Mouse (Mus musculus) B cell, adult 62 days (primary cell): ENCODE results near the gene A730015C16Rik. TPM values are rescaled to one million over a fixed set of nuclear protein-coding genes. Genes with fewer than 3 reads are reported as not detected.

Experiments used
- total RNA-seq: library from RNA; stranded (reverse); gene quantifications from 4 replicates; pipeline ENCODE4 v1.2.4, GENCODE M21; 2023

Gene A730015C16Rik
- 0.47 to 0.48 TPM in 2 of 4 replicates, not detected in the others for total RNA-seq

DNA sequence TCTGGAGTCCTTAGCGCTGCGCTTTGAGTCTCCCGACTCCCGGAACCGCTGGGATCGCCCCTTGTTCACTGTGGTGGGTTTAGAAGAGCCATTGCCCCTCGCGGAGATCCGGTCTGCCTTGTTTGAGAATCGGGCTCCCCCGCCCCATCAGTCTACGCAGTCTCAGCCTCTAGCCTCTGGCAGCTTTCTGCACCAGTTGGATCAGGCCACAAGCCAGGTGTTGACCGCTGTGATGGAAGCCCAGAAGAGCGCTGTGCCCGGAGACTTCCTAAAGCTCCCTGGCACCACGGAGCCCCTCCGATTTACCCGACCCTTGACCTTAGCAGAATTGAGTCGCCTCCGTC lies at the start of gene A730015C16Rik:
Gene A730015C16Rik, minus strand, starts transcription at position 115 of the 344 bp plus-strand sequence.

DNA sequence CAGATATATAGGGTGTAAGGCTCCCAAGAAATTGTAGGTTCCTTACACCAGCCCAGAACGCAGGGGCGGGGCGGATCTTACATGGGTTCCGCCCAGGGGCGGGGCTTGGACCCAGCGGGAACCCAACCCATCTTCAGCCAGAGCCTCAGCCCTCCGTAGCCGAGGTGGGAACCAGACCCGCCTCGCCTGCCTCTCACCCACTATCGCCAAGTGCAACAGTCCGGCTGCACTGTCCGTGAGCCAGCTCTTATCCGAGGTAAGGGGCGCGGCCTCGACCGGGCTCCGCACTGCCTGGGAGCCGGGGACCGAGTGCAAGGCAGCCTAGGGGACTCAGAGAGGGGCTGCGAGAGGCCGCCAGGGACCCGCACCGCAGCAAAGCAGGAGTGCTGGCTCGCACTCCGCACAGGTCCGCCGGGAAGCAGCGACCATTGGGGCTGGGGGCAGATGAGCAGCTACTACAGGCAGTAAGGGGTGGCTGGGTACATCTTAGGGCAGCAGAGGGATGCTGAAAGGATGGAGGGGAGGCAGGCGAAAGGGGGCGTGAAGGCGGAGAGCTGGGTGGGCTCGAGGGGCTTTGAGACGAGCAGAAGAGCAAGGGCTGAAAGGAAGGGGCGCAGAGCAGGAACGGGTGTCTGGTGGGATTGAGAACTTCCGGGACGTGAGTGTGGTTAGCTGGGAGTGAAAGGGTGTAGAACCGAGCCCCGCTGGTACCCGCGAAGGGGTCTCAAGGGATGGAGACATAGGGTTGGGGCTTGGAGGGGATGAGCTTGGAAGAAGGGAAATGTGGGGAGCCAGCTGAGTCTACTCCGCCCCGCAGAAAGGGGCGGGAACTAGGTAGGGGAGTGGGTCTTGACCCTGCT lies 30.8 kb upstream of the A730015C16Rik start, which contains the start of gene Rab3b:
Gene Rab3b, plus strand, starts transcription at position 101 of the 860 bp plus-strand sequence.

DNA sequence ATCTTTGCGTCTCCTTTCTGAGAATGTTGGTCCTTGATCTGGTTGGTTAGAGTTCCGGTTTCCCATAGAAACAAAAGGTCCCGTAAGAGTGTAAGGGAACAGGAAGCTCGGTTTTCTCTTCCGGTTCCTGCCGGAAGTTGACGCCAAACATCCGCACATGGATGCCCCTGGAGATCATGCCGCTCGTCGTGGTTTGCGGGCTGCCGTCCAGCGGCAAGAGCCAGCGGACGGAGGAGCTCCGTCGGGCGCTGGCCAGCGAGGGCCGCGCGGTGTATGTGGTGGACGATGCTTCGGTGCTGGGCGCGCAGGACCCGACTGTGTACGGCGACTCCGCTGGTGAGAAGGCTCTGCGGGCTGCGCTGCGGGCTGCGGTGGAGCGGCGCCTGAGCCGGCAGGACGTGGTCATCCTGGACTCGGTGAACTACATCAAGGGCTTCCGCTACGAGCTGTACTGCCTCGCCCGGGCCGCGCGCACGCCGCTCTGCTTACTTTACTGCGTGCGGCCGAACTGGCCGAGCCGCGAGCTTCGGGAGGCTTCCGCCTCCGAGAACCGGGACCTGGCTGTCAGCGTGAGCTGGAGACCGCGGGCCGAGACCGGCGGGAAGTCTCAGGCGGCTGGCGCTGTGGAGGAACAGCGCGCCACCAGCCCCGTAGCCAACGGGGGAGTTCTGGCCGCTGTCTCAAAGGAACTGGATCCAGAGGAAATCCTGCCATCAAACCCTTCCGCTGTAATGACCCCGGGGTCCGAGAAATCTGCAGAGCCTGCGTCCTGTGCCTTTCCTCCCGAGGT lies 509 bp downstream of the A730015C16Rik start, which contains the start of gene Kti12:
Gene Kti12, plus strand, starts transcription at position 71 of the 790 bp plus-strand sequence.

DNA sequence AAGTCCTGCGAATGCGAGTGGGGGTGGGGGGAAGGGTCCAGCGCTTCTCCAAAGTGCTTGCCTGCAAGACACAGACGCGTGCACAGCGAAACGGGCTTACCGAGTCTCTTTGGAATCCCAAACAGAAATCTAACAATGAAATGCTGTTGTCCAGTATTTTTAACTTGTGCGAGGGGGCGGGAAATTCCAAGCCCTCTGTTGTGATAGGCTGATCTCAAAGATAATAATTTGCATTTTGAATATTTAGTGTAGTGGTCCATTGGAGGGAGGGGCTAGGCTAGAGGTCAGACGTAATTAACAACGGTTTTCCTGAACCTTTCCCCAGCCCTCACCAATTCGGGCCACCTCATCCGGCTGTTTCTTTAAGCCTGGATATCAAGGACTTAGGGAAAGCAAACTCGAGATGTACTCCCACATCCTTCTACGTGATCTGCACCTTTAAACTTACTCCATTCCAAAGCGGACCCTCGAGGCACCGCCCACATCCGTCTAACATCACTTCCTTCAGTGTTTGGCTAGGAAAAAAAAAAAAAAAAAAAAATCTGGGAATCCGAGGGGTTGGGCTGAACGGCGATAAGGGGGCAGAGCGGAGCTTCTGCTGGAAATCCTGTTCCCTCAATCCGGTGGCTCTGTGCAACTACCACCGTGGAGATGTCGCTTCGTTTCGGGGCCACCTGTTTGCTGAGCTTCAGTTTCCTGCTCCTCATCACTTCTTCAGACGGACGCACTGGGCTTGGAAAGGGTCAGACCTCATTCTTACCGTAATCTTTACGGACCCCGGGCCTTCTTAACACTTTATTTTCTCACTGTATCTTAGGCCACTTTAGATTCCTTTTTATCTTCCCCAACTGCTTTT lies 14.1 kb downstream of the A730015C16Rik start, which contains the start of gene Txndc12:
Gene Txndc12, plus strand, starts transcription at position 487 of the 856 bp plus-strand sequence.

DNA sequence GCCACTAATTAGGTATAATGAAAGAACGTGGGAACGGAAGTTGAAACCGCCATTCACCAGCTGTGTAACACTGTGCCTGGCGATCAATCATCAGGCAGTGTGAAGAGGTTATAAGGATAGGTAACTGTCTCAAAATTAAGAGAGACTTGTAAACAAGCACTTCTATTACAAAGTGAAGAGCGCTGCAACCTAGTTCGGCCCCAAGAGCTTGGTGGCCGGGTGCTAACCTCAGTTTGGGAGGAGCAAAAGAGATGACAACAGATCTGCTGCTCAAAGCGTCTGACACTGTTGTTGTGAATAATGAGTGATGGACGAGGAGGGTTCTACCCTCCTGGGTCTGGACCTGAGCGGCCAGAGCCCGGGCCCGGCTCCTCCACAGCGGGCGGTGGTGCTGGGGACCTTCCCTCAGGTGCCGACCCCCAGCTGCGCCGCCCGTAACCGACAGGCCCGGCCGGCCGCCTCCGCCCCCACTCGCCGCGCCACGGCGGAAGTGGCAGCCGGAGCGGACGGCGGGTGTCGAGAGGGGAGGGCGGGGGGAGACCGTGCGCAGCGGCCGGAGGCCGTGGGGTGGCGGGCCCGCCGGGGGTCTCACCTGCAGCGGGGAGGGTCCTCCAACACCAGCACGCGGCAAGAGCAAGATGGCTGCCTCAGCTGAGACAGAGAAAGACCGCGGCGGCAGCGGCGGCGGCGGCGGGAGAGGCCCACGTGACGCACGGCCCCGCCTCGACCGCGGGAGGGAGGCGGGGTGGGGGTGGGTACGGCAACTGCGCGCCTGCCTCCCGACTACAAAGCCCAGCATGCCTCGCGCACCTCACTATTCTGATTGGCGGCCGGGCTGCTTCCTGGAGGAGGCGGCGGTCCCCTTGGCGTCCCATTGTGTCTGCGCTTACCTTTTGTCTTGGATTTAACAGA lies 15.2 kb downstream of the A730015C16Rik start, which contains the start of gene Btf3l4:
Gene Btf3l4, minus strand, starts transcription at position 699 of the 912 bp plus-strand sequence.

Other genes starting within 250 kb of the A730015C16Rik start
- 107 to 116 TPM (median 111 TPM) in 4 replicates for gene Cc2d1b, start 228.7 kb downstream of the A730015C16Rik start, total RNA-seq
- gene 3110021N24Rik, start 129.0 kb downstream of the A730015C16Rik start, total RNA-seq, result not detected in 4 replicates
- gene Zfyve9, start 67.8 kb downstream of the A730015C16Rik start, total RNA-seq, result 0.15 to 0.28 TPM (median 0.18 TPM) in 3 of 4 replicates, not detected in the other
- gene Btf3l4, start 15.0 kb downstream of the A730015C16Rik start, total RNA-seq, result 65.3 to 70.0 TPM (median 67.5 TPM) in 4 replicates
- gene Txndc12, start 14.0 kb downstream of the A730015C16Rik start, total RNA-seq, result 25.8 to 30.8 TPM (median 28.1 TPM) in 4 replicates
- 22.9 to 26.7 TPM (median 25.6 TPM) in 4 replicates for gene Kti12, start 834 bp downstream of the A730015C16Rik start, total RNA-seq
- 0.33 to 0.34 TPM in 2 of 4 replicates, not detected in the others for gene Rab3b, start 30.4 kb upstream of the A730015C16Rik start, total RNA-seq
- gene Nrd1, start 152.0 kb upstream of the A730015C16Rik start, total RNA-seq, result 194 to 242 TPM (median 235 TPM) in 4 replicates